Mouse (Mus musculus) stomach, embryonic 14.5 days (tissue): Measurements from ENCODE around the gene Gpr4. TPM values are rescaled to one million over a fixed set of nuclear protein-coding genes. Genes with fewer than 3 reads are reported as not detected.

Source experiments
- ATAC-seq: fragments of 200-750 bp; cut with Nextera tagmentation; 2 replicates; pipeline ENCODE4 v1.8.0; 2017; ENCODE audit warnings: low read depth, moderate TSS enrichment; ENCODE audit not compliant: insufficient number of reproducible peaks, insufficient read depth, low FRiP score
- H3K27ac ChIP-seq: fragments of 300-500 bp; sonication (generic); 2 replicates; pipeline ENCODE4 v1.5.1; 2014; ENCODE audit warnings: mild to moderate bottlenecking, low read length, moderate library complexity, mixed read lengths
- H3K27me3 ChIP-seq: fragments of 300-500 bp; sonication (generic); 2 replicates; pipeline ENCODE4 v1.6.1; 2014; ENCODE audit warnings: low read length, control low read depth, mixed read lengths; ENCODE audit not compliant: control insufficient read depth, insufficient read depth
- H3K36me3 ChIP-seq: fragments of 300-500 bp; sonication (generic); 2 replicates; pipeline ENCODE4 v1.6.1; 2014; ENCODE audit warnings: mild to moderate bottlenecking, control low read depth, low read length, moderate library complexity, mixed read lengths; ENCODE audit not compliant: control insufficient read depth, insufficient read depth
- H3K4me1 ChIP-seq: fragments of 300-500 bp; sonication (generic); 2 replicates; pipeline ENCODE4 v1.6.1; 2014; ENCODE audit warnings: low read length, control low read depth, mixed read lengths; ENCODE audit not compliant: control insufficient read depth, insufficient read depth
- H3K4me2 ChIP-seq: fragments of 300-500 bp; sonication (generic); replicated peaks from 2 replicates; pipeline ENCODE4 v1.6.1; 2014; ENCODE audit warnings: low read depth, low read length, control low read depth
- H3K4me3 ChIP-seq: fragments of 300-500 bp; sonication (generic); 2 replicates; pipeline ENCODE4 v1.5.1; 2014; ENCODE audit warnings: low read depth, low read length, control low read depth
- H3K9ac ChIP-seq: fragments of 300-500 bp; sonication (generic); replicated peaks from 2 replicates; pipeline ENCODE4 v1.6.1; 2014; ENCODE audit warnings: low read depth, mild to moderate bottlenecking, control low read depth, low read length, moderate library complexity, mixed read lengths
- H3K9me3 ChIP-seq: fragments of 300-500 bp; sonication (generic); 2 replicates; pipeline ENCODE4 v1.6.1; 2016; ENCODE audit warnings: low read depth, low read length, control low read depth; ENCODE audit not compliant: control insufficient read depth
- WGBS: fragments of 180-500 bp; shearing (Covaris S2); extraction: QIAGEN DNeasy Blood & Tissue Kit; methylation state at CpG from one replicate; pipeline ENCODE4 v1.1.7; 2014; 5-methylcytosine and 5-hydroxymethylcytosine counted together
- polyA plus RNA-seq: library from polyadenylated mRNA; unstranded; fragments of >200 nt; fragmentation: Nextera tagmentation; extraction: Ambion mirVana; gene quantifications from 2 replicates; pipeline ENCODE4 v1.2.1, GENCODE M21; 2014

Gene Gpr4
- polyA plus RNA-seq, 1 experiment from 2014 or later: 1.4 TPM

DNA sequence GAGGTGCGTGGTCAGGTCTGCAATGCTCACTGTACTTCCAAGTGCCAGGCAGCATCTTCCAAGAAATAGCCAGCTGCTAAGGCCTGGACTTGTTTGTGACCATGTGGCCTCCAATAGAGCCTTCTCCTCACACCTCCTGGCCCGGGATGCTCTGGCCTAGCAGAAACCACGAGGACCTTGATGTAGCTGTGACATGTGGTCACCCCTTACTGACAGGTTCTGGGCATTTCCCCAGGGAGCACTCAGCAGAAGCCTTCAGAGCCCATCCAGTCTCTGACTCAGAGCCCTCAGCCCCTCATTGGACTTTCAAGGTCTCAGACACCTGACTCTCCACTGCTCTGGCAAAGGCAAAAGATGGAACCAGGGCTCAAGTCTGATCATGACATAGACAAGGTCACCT lies 32.7 kb downstream of the Gpr4 start:
- WGBS: 81% methylated on average over 3 of the region's 3 CpGs
- Histone ChIP-seq H3K9me3 (no peaks in the 10 kb centered on the region), H3K4me1 (no peaks in the 10 kb centered on the region), H3K36me3 (peaks cover 13% of the 10 kb centered on the region), H3K4me3 (no peak overlapping the region), H3K27me3 (no peaks in the 10 kb centered on the region), H3K27ac (no peak overlapping the region), H3K9ac (no peak overlapping the region), H3K4me2 (no peak overlapping the region)
- no peak for ATAC-seq

DNA sequence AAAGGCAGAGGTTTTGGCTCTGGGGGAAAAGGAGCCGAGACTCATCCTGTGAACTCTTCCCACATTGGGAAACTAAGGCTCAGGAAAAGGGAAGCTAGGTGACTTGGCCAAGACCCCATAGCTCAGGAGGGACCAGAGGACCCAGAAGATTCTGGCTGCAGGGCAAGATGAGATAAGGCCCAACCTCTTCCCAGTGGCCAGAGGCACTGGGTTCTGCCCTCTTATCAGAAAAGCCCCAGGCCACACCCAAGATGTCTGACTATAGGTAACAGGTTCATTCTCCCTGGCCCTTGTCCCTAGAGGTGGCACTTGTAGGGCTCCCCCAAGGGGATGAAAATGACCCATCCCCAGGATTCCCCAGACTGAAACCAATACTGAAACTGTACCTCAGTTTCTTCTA lies 34.5 kb downstream of the Gpr4 start:
- no peak for ATAC-seq

DNA sequence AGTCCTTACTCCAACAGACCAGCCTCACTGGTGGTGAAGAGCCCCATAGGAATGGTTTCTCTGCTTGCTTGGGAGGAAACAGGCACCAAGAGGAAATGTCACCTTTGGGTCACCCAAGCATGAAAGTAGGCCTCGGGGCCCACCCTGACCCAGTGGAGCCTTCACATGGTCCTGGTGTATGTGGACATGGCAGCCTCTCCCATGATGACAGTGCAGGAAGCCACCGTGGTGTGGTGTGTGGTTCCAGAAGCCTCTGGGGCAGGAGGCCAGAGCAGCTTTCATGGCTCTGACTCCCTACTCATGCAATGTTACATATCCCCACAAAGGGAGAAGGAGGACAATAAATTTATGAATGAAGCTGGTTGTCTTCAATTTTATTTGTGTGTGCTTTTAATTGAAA lies 35.2 kb downstream of the Gpr4 start:
- H3K9me3 ChIP-seq: no peaks in the 10 kb centered on the region
- no peak overlapping the region for H3K27ac ChIP-seq
- 93% methylated on average over 2 of the region's 2 CpGs for WGBS
- no peaks in the 10 kb centered on the region for H3K27me3 ChIP-seq
- H3K36me3 ChIP-seq: peaks cover 13% of the 10 kb centered on the region; the same call in 1 of the 2 replicates
- H3K4me1 ChIP-seq: no peaks in the 10 kb centered on the region
- ATAC-seq: no peak
- no peak overlapping the region for H3K9ac ChIP-seq
- no peak overlapping the region for H3K4me2 ChIP-seq
- H3K4me3 ChIP-seq: no peak overlapping the region

More for the DNA sequence above, 34.5 kb downstream of the Gpr4 start:
- no peak overlapping the region for H3K4me2 ChIP-seq
- H3K9ac ChIP-seq: no peak overlapping the region
- H3K27me3 ChIP-seq: no peaks in the 10 kb centered on the region
- WGBS: 93% methylated on average over 1 of the region's 1 CpGs
- H3K4me3 ChIP-seq: no peak overlapping the region
- no peaks in the 10 kb centered on the region for H3K4me1 ChIP-seq
- no peaks in the 10 kb centered on the region for H3K9me3 ChIP-seq
- H3K36me3 ChIP-seq: peaks cover 13% of the 10 kb centered on the region; the same call in 1 of the 2 replicates
- H3K27ac ChIP-seq: no peak overlapping the region

DNA sequence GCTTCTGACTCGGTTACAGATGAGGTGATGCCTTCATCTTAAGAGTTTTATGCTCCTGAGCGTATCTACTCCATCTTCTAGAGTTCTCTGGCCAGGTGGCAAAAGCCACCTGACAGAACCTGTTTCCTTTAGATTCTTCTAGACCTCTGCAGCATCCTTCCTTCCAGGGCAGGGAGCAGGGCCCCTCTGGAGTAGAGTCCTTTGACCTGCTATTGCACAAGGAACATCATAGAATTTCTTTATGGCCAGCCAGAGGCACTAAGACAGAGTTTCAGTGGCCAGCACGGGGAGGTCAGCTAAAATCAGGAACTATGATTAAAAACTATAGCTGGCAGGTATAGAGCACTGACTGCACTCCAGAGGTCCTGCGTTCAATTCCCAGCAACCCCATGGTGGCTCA lies 39.7 kb downstream of the Gpr4 start:
- H3K4me3 ChIP-seq: no peak overlapping the region
- no peak for ATAC-seq
- WGBS: 84% methylated on average over 4 of the region's 4 CpGs
- H3K36me3 ChIP-seq: peaks cover 16% of the 10 kb centered on the region; the same call in 1 of the 2 replicates
- H3K9me3 ChIP-seq: no peaks in the 10 kb centered on the region
- H3K9ac ChIP-seq: no peak overlapping the region
- H3K4me2 ChIP-seq: no peak overlapping the region
- H3K27me3 ChIP-seq: no peaks in the 10 kb centered on the region
- no peaks in the 10 kb centered on the region for H3K4me1 ChIP-seq
- no peak overlapping the region for H3K27ac ChIP-seq

DNA sequence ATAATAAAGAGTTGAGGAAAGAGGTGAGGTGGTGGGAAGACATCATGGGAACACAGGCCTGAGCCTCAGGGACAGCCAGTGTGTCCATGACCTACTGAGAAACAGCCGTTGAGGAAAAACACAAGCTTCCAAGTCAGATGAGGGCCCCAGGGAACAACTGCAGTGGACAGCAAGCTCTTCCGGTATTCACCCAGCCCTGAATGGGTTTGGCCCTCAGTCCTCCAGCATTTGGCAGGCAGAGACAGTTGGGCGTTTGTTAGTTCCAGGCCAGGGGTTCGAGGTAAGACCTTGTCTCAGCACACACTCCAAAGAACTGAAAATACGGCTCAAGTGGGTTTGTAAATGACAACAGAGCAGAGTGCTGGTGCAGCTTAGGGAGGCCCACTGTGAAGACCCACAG lies 41.1 kb downstream of the Gpr4 start:
- Histone ChIP-seq H3K4me1 (no peaks in the 10 kb centered on the region), H3K27me3 (no peaks in the 10 kb centered on the region), H3K27ac (no peak overlapping the region), H3K4me2 (no peak overlapping the region), H3K9me3 (no peaks in the 10 kb centered on the region), H3K4me3 (no peak overlapping the region), H3K9ac (no peak overlapping the region), H3K36me3 (peaks cover 25% of the 10 kb centered on the region)
- 71% methylated on average over 5 of the region's 5 CpGs for WGBS
- ATAC-seq: no peak

DNA sequence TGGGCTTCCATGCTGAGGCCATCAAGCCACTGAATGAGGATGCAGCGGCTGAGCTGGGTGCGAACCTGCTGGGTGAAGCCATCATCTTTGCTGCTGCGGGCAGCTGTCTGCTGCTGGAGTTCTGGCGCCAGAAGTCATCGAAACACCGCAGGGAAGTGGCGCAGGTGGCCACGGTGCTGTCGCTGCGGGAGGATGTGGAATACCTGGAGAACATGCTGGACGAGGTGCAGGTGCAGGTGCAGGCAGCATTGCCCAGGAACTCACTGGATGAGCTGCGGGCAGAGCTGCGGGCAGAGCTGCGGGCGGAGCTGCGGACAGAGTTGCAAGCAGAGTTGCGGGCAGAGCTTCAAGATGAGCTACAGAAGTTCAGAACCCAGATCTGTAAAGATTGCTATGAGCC lies 43.1 kb downstream of the Gpr4 start:
- ATAC-seq: no peak
- Histone ChIP-seq H3K4me2 (no peak overlapping the region), H3K36me3 (peaks cover 44% of the 10 kb centered on the region), H3K4me3 (no peak overlapping the region), H3K27me3 (no peaks in the 10 kb centered on the region), H3K4me1 (no peaks in the 10 kb centered on the region), H3K27ac (no peak overlapping the region), H3K9ac (no peak overlapping the region), H3K9me3 (no peaks in the 10 kb centered on the region)
- WGBS: 85% methylated on average over 17 of the region's 17 CpGs

DNA sequence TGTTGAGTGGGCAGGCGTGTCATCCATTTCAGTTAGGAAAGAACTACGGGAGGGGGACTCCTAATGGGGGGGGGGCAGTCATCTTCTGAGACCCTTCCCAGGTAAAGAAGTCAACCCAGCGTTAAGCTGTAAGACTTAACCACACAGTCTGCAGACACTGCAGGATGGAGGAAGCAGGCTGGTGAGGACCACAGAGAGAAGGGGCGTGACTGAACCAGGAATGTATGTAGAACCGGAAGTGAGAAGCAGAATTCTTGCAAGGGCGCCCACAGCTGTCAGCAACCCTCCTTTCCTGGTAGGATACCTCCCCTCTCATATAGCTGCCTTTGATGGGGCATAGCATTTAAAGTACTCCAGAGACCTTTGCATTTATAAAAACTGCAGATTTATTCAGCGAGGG lies 44.2 kb downstream of the Gpr4 start:
- Histone ChIP-seq H3K4me3 (no peak overlapping the region), H3K9ac (no peak overlapping the region), H3K4me1 (no peaks in the 10 kb centered on the region), H3K9me3 (no peaks in the 10 kb centered on the region), H3K27me3 (no peaks in the 10 kb centered on the region), H3K4me2 (no peak overlapping the region), H3K36me3 (peaks cover 55% of the 10 kb centered on the region), H3K27ac (no peak overlapping the region)
- WGBS: 86% methylated on average over 7 of the region's 7 CpGs
- ATAC-seq: no peak

DNA sequence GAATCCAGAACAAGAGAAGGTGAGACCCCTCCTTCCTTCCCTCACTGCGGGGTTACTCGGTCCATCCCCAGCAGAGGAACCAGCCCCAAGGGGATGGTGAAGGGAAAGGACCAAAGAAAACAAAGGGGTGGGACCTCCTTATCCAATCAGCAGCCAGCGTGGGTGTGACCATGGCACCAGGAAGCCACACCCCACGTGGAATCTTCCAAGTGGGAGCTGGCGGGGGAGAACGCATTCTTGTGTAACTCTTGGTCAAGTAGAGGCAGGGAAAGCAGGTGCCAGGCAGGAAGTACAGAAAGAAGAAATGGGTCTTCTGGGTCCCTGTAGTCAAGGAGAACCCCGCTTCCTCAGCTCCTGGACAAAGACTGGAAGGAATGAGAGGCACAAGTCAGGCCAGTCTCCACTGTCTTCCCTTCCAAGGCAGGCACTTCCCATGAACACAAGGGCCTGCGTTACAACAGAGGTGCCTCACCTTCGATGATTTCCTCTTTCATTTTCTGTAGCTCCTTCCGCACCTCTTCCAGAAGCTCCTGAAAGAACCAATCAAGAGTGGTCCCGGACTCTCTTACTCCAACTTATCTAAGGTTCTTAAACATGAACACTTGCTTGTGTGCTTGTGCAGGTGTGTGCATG lies 45.2 kb downstream of the Gpr4 start:
- Histone ChIP-seq H3K27ac (no peak overlapping the region), H3K27me3 (no peaks in the 10 kb centered on the region), H3K4me3 (no peak overlapping the region), H3K36me3 (peaks cover 62% of the 10 kb centered on the region), H3K9me3 (no peaks in the 10 kb centered on the region), H3K4me1 (no peaks in the 10 kb centered on the region), H3K9ac (no peak overlapping the region), H3K4me2 (no peak overlapping the region)
- 40% methylated on average over 11 of the region's 11 CpGs for WGBS
- peak; percentile 82; the same call in 1 of the 2 replicates for ATAC-seq

DNA sequence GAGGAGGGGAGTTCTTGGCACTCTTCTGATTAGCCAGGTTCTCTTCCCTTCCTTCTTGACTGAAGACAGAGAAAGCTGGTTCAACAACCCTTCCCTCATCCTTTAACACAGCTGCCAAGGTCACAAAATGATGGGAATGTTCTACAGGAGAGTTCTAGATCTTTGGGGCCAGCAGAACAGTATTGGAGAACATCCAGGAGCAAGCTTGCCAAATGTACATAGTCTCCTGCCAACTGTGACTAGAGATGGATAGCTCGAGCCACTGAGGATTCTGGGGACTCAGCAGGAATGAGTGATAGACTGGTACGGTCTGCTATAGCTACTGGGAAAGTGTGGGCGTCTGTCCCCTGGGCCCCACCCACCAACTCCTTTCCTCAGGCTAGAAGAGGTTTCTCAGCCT lies 46.0 kb downstream of the Gpr4 start:
- Histone ChIP-seq H3K27ac (no peak overlapping the region), H3K4me1 (no peaks in the 10 kb centered on the region), H3K9me3 (no peaks in the 10 kb centered on the region), H3K4me2 (no peak overlapping the region), H3K27me3 (no peaks in the 10 kb centered on the region), H3K9ac (no peak overlapping the region), H3K36me3 (peaks cover 70% of the 10 kb centered on the region), H3K4me3 (no peak overlapping the region)
- WGBS: 82% methylated on average over 3 of the region's 3 CpGs
- ATAC-seq: no peak
